Mouse (Mus musculus) embryo, embryonic 10 days (tissue): ENCODE measurements around the gene En2.

ENCODE experiments used
- DNase-seq: peaks from one replicate; pipeline ENCODE4 v3.0.0-alpha.2; 2015; ENCODE audit warnings: low spot score

Gene En2

GRCm38 (mm10) chr5:28165358-28166255 is at the start of gene En2:
TSS of gene En2 (plus strand) at chr5:28165694.
- peak; percentile 91 for DNase-seq

GRCm38 (mm10) chr5:28117251-28117880 is 48.1 kb upstream of the En2 start:
- no peak for DNase-seq

DNA sequence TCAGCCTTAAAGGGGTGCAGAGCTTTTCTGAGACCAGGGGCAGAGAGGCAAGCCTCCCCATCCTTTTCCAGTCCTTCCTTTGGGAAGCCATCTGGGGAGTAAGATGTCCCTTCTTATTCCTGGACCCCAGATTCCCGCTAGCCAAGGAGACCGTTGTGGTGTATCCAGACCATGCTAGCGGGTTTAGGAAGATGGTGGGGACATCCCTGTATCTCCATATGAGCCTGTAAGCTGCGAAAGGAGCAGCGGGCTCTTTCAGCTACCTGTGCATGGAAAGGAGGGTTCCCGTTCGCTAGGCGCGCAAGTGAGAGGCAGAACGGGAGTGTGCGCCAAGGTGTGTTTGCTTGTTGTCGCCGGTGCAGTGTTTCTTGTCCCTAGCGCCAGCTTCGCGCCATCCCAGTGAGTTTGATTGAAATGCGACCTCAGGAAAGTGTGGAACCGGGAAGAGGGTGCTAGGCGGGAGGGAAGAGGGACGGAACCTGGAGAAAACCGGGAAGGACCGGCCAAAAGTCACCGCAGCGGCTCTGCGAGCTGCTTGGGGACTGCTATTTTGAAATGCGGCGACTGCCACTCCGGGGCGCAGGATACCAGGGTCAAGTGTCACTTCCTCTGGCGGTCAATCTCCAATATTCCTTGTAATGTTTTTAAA is 47.5 kb upstream of the En2 start:
- DNase-seq = peak; percentile 73

GRCm38 (mm10) chr5:28118531-28118925 is 47.0 kb upstream of the En2 start:
- DNase-seq = no peak

- no peak for DNase-seq
Measured at GRCm38 (mm10) chr5:28119576-28119975, 45.9 kb upstream of the En2 start.

- peak; percentile 92 for DNase-seq
Measured at GRCm38 (mm10) chr5:28122491-28123454, 42.7 kb upstream of the En2 start.

- DNase-seq = no peak
Measured at GRCm38 (mm10) chr5:28123455-28123825, 42.1 kb upstream of the En2 start.

- peak; percentile 76 for DNase-seq
Measured at GRCm38 (mm10) chr5:28124321-28125230, 40.9 kb upstream of the En2 start.

DNA sequence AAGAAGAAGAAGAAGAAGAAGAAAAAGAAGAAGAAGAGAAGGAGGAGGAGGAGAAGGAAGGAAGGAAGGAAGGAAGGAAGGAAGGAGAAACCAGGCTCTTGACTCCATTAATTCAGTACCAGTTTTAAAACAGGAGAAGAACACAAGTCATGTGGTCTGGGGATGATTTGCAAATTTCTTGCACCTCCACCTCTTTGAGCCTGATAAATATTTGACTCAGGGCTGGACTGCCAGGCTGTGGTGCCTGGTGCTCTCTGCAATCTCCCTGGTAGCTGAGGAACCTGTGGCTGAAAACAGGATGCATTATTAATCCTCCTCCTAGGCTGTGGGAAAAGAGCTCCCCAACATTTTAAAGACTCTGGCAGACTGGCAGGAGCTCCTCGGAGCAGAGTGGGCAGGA is 36.6 kb upstream of the En2 start:
- no peak for DNase-seq

DNA sequence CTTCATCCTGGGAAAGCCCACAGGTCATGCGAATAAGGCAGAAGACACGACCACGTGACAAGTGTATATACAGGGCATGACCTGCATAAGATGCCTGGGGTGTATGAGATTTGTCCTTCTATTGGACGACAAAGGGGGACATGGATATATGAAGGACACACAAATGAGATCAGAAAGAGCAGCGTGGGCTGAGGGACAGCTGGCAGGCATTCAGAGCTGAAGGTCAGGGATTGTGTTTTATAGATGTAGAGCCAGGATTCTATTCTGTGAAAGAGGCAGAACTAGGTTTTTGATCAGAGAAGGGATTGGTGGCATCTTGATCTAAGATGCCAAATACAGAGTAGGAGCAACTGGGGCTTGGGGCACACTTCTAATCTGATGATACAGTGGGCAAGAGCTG is 33.3 kb upstream of the En2 start:
- no peak for DNase-seq

DNA sequence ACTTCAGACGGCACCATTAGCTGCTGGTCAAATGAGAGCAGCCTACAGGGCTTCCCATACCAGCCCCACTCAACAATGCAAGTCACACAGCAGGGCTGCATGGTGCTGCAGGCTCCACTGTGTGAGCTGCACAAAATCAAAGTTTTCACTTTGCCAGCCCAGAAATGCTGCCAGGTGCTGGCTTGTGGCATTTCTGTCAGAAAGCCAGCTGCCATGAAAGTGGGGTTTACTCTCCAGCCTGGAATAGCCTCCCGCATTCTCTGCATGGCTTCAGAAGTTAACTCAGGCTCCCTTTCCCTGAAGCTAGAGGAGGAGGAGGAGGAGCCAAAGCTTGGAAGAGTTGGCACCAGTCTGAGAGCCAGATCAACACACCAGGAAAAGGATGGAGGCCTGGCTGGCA is 29.1 kb upstream of the En2 start:
- DNase-seq = no peak

- no peak for DNase-seq
Measured at GRCm38 (mm10) chr5:28144555-28144954, 20.9 kb upstream of the En2 start.

DNA sequence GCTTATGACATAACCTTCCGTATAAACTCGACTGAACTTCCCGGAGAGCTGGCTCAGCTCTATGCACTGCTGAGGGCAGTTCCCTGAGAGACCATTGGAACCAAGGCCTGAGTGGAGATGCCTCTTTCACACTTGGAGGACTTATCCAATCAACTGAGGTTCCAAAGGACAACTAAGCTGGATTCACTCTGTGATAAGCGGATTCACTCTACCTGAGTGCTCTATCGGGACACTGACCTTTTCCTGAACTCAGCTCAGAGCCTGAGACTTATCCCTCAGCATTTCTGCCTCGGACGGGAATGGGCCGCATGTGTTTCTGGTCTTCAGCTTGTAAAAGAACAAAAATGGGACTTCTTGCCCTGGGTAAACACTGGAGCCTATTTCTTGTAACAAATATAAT is 19.5 kb upstream of the En2 start:
- DNase-seq = no peak

DNA sequence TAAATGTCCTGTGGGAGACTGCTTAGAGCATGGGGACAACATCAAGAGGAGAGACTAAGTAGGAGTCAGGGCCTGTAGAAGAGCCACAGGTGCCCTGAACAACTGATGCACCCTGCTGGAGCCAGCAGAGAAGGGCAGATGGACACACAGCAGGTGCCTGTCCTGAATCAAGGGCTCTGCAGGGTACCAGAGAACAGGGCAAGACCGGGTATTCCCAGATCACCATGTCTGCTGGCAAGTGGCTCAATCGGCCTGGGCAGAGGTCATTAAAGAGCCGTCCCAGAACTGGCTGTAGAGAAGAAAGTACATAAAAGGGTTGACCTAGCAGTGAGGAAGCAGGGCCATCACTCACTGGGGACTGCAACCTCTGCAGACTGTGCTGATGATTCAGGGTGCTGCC is 17.0 kb upstream of the En2 start:
- DNase-seq = no peak

- no peak for DNase-seq
Measured at GRCm38 (mm10) chr5:28149436-28149835, 16.1 kb upstream of the En2 start.

DNA sequence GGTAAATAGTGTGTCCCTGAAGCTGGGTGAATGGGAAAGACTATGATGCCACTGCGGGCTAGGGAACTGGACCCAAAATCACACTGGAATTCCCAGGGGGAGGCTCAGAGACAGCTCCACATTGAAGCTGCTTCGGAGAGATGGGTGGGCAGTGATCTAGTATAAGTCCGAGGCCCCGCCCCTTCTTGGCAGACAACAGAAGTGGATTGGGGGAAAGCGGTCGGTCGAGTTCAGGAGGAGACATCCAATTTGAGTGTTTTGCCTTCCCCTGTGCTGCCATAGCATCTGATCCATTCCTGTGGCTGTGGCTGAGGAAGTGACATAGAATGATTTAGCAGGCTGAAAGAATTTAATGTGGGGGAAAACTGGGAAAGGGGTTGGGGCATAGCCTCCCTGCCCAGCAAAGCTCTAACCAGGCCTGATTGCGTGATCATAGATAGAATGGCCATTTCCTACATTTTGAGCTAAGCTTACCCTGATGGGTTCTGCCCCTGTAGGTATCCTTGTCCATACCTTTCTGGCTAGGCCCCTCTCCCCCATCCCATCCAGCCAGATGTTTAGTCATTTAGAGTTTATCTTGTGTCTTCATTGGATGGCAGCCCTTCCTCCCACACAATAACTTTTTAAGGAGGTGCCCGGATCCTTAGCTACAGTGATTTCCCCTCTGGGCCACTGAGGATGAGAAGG is 8.3 kb upstream of the En2 start:
- DNase-seq = peak; percentile 18

GRCm38 (mm10) chr5:28157781-28158180 is 7.7 kb upstream of the En2 start:
- no peak for DNase-seq

GRCm38 (mm10) chr5:28158308-28159071 is 7.0 kb upstream of the En2 start:
- DNase-seq = peak; percentile 82

DNA sequence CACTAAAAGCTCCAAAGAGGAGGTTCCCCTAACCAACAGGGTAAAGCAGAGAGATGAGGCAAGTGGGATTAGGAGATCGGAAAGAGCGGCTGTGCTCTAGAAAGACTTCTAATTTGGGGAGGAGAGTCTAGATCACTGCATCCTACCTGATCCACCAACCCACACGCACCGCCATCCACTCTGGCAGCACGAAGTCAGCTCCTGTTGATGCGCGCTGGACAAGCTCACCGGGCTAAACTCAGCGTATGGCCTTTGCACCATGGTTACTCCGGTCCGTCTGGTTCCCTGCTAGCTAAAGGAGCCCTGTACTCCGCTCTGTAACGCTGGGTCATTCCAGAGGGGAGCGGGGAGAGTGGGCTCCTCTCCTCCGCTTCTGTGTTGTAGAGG is 6.4 kb upstream of the En2 start:
- DNase-seq = peak; percentile 24
